Mouse (Mus musculus): ENCODE data around the gene Pcx. TPM values are rescaled to one million over a fixed set of nuclear protein-coding genes. Genes with fewer than 3 reads are reported as not detected.

Gene Pcx
- total RNA-seq, 1 experiment from 2014 or later, result not detected

DNA sequence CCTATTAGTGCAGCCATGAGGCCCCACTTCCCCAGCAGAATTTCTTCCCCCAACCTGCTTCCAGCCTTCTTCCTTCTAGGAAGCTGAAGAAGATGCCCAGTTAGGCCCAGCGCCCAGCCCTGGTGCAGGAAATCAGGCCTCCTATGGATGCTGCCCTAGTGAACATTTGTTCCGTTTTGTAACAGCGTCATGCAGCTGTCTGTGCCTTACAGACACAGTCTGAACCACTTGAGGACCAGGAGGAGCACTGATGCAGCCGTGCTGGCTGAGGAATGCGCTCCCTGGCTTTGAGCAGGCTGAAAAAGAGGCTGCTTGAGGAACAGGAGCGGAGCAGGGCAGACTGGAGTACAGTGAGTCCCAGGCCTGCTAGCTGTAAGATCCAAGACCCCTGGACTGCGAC, 15.6 kb upstream of the Pcx start:
- ATAC-seq (replicated peaks; ENCODE audit: insufficient number of reproducible peaks, low FRiP score, low TSS enrichment, poor library complexity, severe bottlenecking), result no peak

GRCm38 (mm10) chr19:4495814-4496213, 14.5 kb upstream of the Pcx start:
- no peak for ATAC-seq (replicated peaks; ENCODE audit: insufficient number of reproducible peaks, low FRiP score, low TSS enrichment, poor library complexity, severe bottlenecking)

- no peak for ATAC-seq (replicated peaks; ENCODE audit: insufficient number of reproducible peaks, low FRiP score, low TSS enrichment, poor library complexity, severe bottlenecking)
These were observed 13.6 kb upstream of the Pcx start for GRCm38 (mm10) chr19:4496535-4497262.

- ATAC-seq (replicated peaks; ENCODE audit: insufficient number of reproducible peaks, low FRiP score, low TSS enrichment, poor library complexity, severe bottlenecking), result peak; percentile 70; the same call in 1 of the 2 replicates
These were observed 12.9 kb upstream of the Pcx start for GRCm38 (mm10) chr19:4497263-4497973.

DNA sequence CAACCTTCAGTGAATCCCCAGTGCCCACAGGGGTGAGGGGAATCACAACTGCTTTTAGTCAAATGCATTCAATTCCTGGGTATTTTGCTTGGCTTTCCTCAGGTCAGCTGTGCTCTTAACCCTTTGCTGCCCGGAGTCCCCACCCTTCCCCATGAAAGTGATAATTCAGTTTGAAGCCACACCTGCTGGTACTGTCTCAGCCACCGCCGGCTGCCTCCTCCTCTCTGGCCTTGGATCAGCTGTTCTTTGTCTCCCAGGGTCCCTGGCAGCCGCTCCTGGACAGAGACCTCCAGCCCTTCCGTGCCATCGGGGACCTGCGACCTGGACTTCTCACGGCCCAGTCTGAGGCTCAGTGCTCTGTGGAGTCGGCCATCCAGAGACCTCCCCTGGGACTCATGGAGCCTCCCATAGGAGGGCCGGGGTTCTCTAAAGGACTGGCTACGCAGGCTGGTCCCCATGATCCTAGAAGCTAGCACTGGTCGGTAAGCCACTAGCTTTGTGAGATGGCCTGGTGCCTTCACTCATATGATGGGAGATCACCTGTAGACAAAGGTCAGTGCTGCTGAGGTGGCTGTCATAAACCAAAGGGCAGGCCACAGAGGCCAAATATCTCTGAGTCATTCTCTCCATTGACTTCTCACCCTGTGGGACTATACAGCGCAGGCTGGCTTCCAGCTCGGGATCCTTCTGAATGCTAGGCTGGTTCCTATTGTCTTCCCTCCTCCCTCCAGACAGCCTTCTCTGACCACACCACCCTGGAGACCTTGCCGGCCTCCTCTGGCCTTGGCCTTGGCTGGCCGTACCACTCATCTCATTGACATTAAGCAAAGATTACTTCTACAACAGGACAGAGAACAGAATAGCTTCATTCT, 12.0 kb upstream of the Pcx start, which contains the start of gene 2010003K11Rik:
2010003K11Rik (minus strand) TSS at position 522 of the 872 bp plus-strand sequence.
- ATAC-seq (replicated peaks; ENCODE audit: insufficient number of reproducible peaks, low FRiP score, low TSS enrichment, poor library complexity, severe bottlenecking), result no peak

- no peak for ATAC-seq (replicated peaks; ENCODE audit: insufficient number of reproducible peaks, low FRiP score, low TSS enrichment, poor library complexity, severe bottlenecking)
These were observed 7.6 kb upstream of the Pcx start for GRCm38 (mm10) chr19:4502701-4503100.

DNA sequence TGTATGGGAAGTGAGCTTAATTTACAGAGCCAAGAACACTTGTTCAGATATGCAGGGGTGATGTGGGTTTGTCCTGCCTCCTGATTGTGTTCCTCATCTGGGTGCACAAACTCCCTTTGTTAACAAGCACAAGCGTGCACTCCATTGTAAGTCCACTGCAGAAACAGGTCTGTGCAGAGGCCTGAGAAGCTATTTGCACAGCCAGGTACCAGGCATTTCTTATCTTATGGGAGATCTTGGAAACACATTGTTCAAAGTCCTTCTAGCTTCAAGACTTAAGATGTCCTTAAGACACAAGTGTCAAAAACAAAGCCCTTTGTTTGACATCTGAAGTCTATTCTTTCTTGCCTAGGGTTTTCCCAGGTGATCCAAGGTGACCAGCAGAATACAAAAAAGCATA, 5.4 kb upstream of the Pcx start:
- no peak for ATAC-seq (replicated peaks; ENCODE audit: insufficient number of reproducible peaks, low FRiP score, low TSS enrichment, poor library complexity, severe bottlenecking)

- no peak for ATAC-seq (replicated peaks; ENCODE audit: insufficient number of reproducible peaks, low FRiP score, low TSS enrichment, poor library complexity, severe bottlenecking)
These were observed 2.5 kb upstream of the Pcx start for GRCm38 (mm10) chr19:4507746-4508145.

GRCm38 (mm10) chr19:4511116-4511841, 1.0 kb downstream of the Pcx start:
- ATAC-seq (replicated peaks; ENCODE audit: insufficient number of reproducible peaks, low FRiP score, low TSS enrichment, poor library complexity, severe bottlenecking), result no peak

- no peak for ATAC-seq (replicated peaks; ENCODE audit: insufficient number of reproducible peaks, low FRiP score, low TSS enrichment, poor library complexity, severe bottlenecking)
These were observed 3.1 kb downstream of the Pcx start for GRCm38 (mm10) chr19:4513236-4513858.

DNA sequence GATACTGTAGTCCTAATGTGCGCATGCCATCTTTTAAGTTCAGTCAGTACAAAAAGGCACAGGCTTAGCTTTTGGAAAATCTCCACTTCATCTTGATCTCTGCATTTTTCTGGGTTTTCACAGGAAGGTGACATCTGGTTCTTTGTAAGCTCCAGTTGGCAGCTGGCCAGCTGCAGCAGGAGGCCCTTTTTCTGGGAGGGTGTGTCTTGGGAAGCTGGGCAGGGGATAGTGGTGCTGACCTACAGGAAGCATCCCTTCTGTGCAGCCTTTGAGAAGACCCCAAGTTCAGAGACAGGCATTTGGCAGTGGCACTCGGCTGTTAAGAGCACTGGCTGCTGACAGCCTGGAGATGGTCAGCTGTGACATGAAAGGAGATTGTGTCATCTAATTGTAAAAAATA, 5.5 kb downstream of the Pcx start:
- no peak for ATAC-seq (replicated peaks; ENCODE audit: insufficient number of reproducible peaks, low FRiP score, low TSS enrichment, poor library complexity, severe bottlenecking)

GRCm38 (mm10) chr19:4516288-4516687, 6.0 kb downstream of the Pcx start:
- no peak for ATAC-seq (replicated peaks; ENCODE audit: insufficient number of reproducible peaks, low FRiP score, low TSS enrichment, poor library complexity, severe bottlenecking)

GRCm38 (mm10) chr19:4517483-4517882, 7.2 kb downstream of the Pcx start:
- no peak for ATAC-seq (replicated peaks; ENCODE audit: insufficient number of reproducible peaks, low FRiP score, low TSS enrichment, poor library complexity, severe bottlenecking)

- no peak for ATAC-seq (replicated peaks; ENCODE audit: insufficient number of reproducible peaks, low FRiP score, low TSS enrichment, poor library complexity, severe bottlenecking)
These were observed 11.3 kb downstream of the Pcx start for GRCm38 (mm10) chr19:4521426-4522050.

DNA sequence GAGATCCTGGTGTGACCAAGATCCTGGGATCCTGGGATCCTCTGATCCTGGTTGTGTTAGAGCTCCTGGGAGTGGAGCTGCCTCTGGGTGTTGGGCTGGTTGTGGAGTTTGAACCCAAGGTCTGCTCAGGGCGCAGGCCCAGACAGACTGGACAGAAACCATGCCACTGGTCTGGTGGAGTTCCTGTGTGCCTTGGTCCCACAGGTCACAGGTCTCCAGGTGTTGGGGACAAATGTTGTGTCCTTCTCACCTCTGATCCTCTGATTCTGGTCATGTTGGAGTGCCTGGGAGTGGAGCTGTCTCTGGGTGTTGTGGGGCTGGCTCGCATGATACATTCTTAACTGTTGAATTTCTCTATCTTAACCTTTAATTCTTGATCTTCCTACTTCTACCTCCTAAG, 24.4 kb downstream of the Pcx start:
- ATAC-seq (replicated peaks; ENCODE audit: insufficient number of reproducible peaks, low FRiP score, low TSS enrichment, poor library complexity, severe bottlenecking), result no peak

- ATAC-seq (replicated peaks; ENCODE audit: insufficient number of reproducible peaks, low FRiP score, low TSS enrichment, poor library complexity, severe bottlenecking), result no peak
These were observed 25.6 kb downstream of the Pcx start for GRCm38 (mm10) chr19:4535922-4536321.

- ATAC-seq (replicated peaks; ENCODE audit: insufficient number of reproducible peaks, low FRiP score, low TSS enrichment, poor library complexity, severe bottlenecking), result no peak
These were observed 26.3 kb downstream of the Pcx start for GRCm38 (mm10) chr19:4536606-4537005.

DNA sequence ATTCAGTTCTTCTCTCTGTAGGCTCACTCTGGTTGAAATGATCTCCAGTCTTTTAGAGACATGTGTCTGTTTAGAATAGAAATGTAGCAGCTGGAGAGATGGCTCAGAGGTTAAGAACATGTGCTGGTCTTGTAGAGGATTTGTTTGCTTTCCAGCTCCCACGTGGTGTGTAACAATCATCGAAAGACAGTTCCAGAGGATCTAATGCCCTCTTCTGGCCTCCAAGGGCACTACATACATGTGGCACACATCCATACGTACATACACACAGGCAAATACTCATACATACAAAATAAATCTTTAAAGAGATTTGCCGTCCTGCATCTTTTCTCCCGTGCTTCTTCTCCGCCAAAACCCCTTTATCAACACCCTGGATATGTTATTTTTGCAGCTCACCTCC, 30.0 kb downstream of the Pcx start:
- ATAC-seq (replicated peaks; ENCODE audit: insufficient number of reproducible peaks, low FRiP score, low TSS enrichment, poor library complexity, severe bottlenecking), result no peak

Measured in monocyte, adult 5-6 weeks (primary cell).